Mouse (Mus musculus): ENCODE measurements around the gene Samd14.

DNA sequence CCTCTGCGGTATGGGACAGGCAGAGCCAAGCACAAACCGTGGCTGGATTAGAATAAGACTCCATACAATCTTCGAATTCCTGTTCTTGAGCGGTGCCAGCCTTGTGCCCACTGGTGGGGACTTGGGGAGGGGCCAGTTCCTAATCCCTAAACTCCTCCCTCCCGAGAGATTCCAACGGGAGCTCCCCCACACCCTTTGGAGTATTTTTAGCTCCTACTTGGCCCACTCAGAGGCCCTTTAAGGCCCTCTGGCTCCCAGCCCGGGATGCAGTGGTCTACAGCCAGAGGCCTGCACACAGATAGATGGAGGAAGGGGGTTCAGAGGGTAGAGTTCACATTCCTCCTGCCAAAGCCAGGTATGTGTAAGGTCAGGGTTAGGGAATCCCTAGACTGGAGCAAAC is 61.6 kb downstream of the Samd14 start:
- no peak for TF ChIP-seq GATA1 (IDR thresholded peaks at IDR 0.05; ENCODE audit: low read length)
- no peak for TF ChIP-seq TAL1 (IDR thresholded peaks at IDR 0.05; ENCODE audit: low read length)

All from erythroblast, embryonic 14.5 days (primary cell).